14 mouse cellular contexts compared by ENCODE assay signal in the genomic region with DNA sequence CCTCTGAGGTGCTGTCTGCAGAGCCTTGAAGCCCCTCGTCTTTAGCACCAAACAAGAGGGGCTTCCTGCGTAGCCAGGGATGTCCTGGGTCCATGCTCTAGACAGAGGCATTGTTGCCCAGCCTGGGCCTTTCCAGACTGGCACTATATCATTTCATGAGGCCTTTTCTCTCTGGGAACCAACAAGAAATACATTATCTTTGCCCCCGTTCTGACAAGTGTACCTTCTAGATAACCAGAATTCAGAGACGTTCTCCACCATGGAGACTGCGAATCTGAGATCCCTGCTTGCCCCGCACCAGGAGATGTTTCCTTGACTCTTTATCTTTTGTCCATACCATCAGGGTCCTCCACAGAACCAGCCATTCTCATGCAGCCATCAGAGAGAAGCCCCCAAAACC. TPM values are rescaled to one million over a fixed set of nuclear protein-coding genes. Genes with fewer than 3 reads are reported as not detected.
DNase-seq lines count a peak whose midpoint lies in the region; ATAC-seq and TF ChIP-seq lines count a peak whose summit lies in the region.
"Had no signal": no experiment of that assay in that cellular context is flagged by ENCODE, and none has a peak within 500 bp of the region (broad histone marks: within the 10 kb centered on the region; RNA-seq: fewer than 3 reads in every experiment).

No protein-coding gene starts in this region.

- 0 out of 2 replicates have a peak overlapping the region, but pooled peaks have one; percentile 22 for H3K9ac ChIP-seq in forebrain, postnatal 0 days
- H3K9ac ChIP-seq in forebrain, embryonic 16.5 days (replicated peaks; ENCODE audit: low read depth, low read length): no peak overlapping the region
- H3K9ac ChIP-seq in kidney, postnatal 0 days (ENCODE audit: low read depth, low read length): 0 out of 2 replicates have a peak overlapping the region, but pooled peaks have one; percentile 8
- no peak overlapping the region for H3K9ac ChIP-seq in liver, embryonic 12.5 days
- H3K9ac ChIP-seq: intestine, embryonic 15.5 days; limb, embryonic 15.5 days had no signal

- no peak for ATAC-seq in forebrain, postnatal 0 days
- no peak for ATAC-seq in forebrain, embryonic 16.5 days
- no peak for ATAC-seq in kidney, postnatal 0 days (replicated peaks; ENCODE audit: low FRiP score, low read depth)
- peak; percentile 74; the same call in 1 of the 2 replicates for ATAC-seq in liver, embryonic 12.5 days
- ATAC-seq: intestine, embryonic 15.5 days had no signal

- TF ChIP-seq CTCF in forebrain, postnatal 0 days (IDR thresholded peaks at IDR 0.05; ENCODE audit: low read depth): no peak
- no peak for TF ChIP-seq CTCF in kidney, postnatal 0 days (IDR thresholded peaks at IDR 0.05; ENCODE audit: low read depth)
- TF ChIP-seq CTCF in kidney, adult 2 months (conservative IDR thresholded peaks at IDR 0.05; ENCODE audit: insufficient read depth, insufficient read length, low read depth, low read length): no peak
- no peak for TF ChIP-seq CTCF in left cerebral cortex, adult 2 months (IDR thresholded peaks at IDR 0.05)

- intact Hi-C loops in left cerebral cortex, adult 2 months (cut with DNase I): no loop called here

- no peaks in the 10 kb centered on the region for H3K4me1 ChIP-seq in forebrain, postnatal 0 days (ENCODE audit: insufficient read depth)
- H3K4me1 ChIP-seq in forebrain, embryonic 16.5 days (replicated peaks; ENCODE audit: control insufficient read depth, insufficient read depth, low read length): peaks cover 8% of the 10 kb centered on the region; the same call in 1 of the 2 replicates
- peaks cover 10% of the 10 kb centered on the region; the same call in 1 of the 2 replicates for H3K4me1 ChIP-seq in kidney, postnatal 0 days (replicated peaks; ENCODE audit: insufficient read depth, low read length)
- H3K4me1 ChIP-seq in kidney, adult 2 months (ENCODE audit: control insufficient read depth, insufficient read depth, low read length): no peaks in the 10 kb centered on the region
- peaks cover 20% of the 10 kb centered on the region for H3K4me1 ChIP-seq in liver, embryonic 12.5 days

- no peaks in the 10 kb centered on the region for H3K9me3 ChIP-seq in forebrain, postnatal 0 days (ENCODE audit: low read length)
- H3K9me3 ChIP-seq in forebrain, embryonic 16.5 days (ENCODE audit: control insufficient read depth, low read length): no peaks in the 10 kb centered on the region
- H3K9me3 ChIP-seq in kidney, postnatal 0 days (replicated peaks; ENCODE audit: low read length): no peaks in the 10 kb centered on the region
- H3K9me3 ChIP-seq in liver, embryonic 12.5 days (replicated peaks): no peaks in the 10 kb centered on the region
- H3K9me3 ChIP-seq: intestine, embryonic 15.5 days; limb, embryonic 15.5 days had no signal

- no peaks in the 10 kb centered on the region for H3K36me3 ChIP-seq in forebrain, postnatal 0 days (ENCODE audit: insufficient read depth)
- H3K36me3 ChIP-seq in forebrain, embryonic 16.5 days (ENCODE audit: control insufficient read depth, insufficient read depth): no peaks in the 10 kb centered on the region
- H3K36me3 ChIP-seq in kidney, postnatal 0 days (ENCODE audit: insufficient read depth, low read length): no peaks in the 10 kb centered on the region
- H3K36me3 ChIP-seq in kidney, adult 2 months (ENCODE audit: control insufficient read depth, insufficient read depth, low read length): no peaks in the 10 kb centered on the region
- H3K36me3 ChIP-seq in liver, embryonic 12.5 days: no peaks in the 10 kb centered on the region
- H3K36me3 ChIP-seq: intestine, embryonic 15.5 days; limb, embryonic 15.5 days had no signal

- H3K27me3 ChIP-seq in forebrain, postnatal 0 days (ENCODE audit: insufficient read depth, low read length): no peaks in the 10 kb centered on the region
- H3K27me3 ChIP-seq in forebrain, embryonic 16.5 days (replicated peaks; ENCODE audit: control insufficient read depth, insufficient read depth, low read length): no peaks in the 10 kb centered on the region
- no peaks in the 10 kb centered on the region for H3K27me3 ChIP-seq in kidney, postnatal 0 days (ENCODE audit: insufficient read depth, low read length)
- H3K27me3 ChIP-seq in kidney, adult 2 months (replicated peaks; ENCODE audit: control insufficient read depth, insufficient read depth, low read length): no peaks in the 10 kb centered on the region
- H3K27me3 ChIP-seq in liver, embryonic 12.5 days (replicated peaks): no peaks in the 10 kb centered on the region
- H3K27me3 ChIP-seq: intestine, embryonic 15.5 days; limb, embryonic 15.5 days had no signal

- no peak for TF ChIP-seq POLR2A in kidney, adult 2 months (IDR thresholded peaks at IDR 0.05; ENCODE audit: low read depth, low read length)

- H3K27ac ChIP-seq in forebrain, postnatal 0 days (ENCODE audit: low read depth, low read length): no peak overlapping the region
- H3K27ac ChIP-seq in forebrain, embryonic 16.5 days (ENCODE audit: low read length): no peak overlapping the region
- H3K27ac ChIP-seq in kidney, postnatal 0 days: no peak overlapping the region
- no peak overlapping the region for H3K27ac ChIP-seq in kidney, adult 2 months (ENCODE audit: insufficient read depth, low read depth, low read length)
- no peak overlapping the region for H3K27ac ChIP-seq in liver, embryonic 12.5 days
- no peak overlapping the region for H3K27ac ChIP-seq in left cerebral cortex, adult 2 months
- H3K27ac ChIP-seq: intestine, embryonic 15.5 days; limb, embryonic 15.5 days had no signal

- no peak overlapping the region for H3K4me3 ChIP-seq in forebrain, postnatal 0 days (ENCODE audit: low read depth, low read length)
- no peak overlapping the region for H3K4me3 ChIP-seq in forebrain, embryonic 16.5 days (replicated peaks; ENCODE audit: low read length)
- no peak overlapping the region for H3K4me3 ChIP-seq in kidney, postnatal 0 days (replicated peaks; ENCODE audit: low read depth, low read length)
- H3K4me3 ChIP-seq in kidney, adult 2 months (ENCODE audit: insufficient read depth, low read depth, low read length): no peak overlapping the region
- H3K4me3 ChIP-seq in liver, embryonic 12.5 days: no peak overlapping the region
- H3K4me3 ChIP-seq in left cerebral cortex, adult 2 months: no peak overlapping the region
- H3K4me3 ChIP-seq: intestine, embryonic 15.5 days had no signal

- H3K4me2 ChIP-seq in forebrain, postnatal 0 days (ENCODE audit: low read depth): no peak overlapping the region
- no peak overlapping the region; the same call in 1 of the 2 replicates for H3K4me2 ChIP-seq in forebrain, embryonic 16.5 days (ENCODE audit: low read length)
- H3K4me2 ChIP-seq in kidney, postnatal 0 days (ENCODE audit: low read length): no peak overlapping the region
- peak overlapping the region; percentile 32 for H3K4me2 ChIP-seq in liver, embryonic 12.5 days

- 90% methylated on average over 6 of the region's 6 CpGs for WGBS in forebrain, postnatal 0 days
- 90% methylated on average over 6 of the region's 6 CpGs for WGBS in forebrain, embryonic 16.5 days
- WGBS in kidney, postnatal 0 days: 92% methylated on average over 6 of the region's 6 CpGs
- WGBS in kidney, adult 2 months: 95% methylated on average over 6 of the region's 6 CpGs
- 44% methylated on average over 6 of the region's 6 CpGs for WGBS in liver, embryonic 12.5 days (ENCODE audit: insufficient replicate concordance)

- no peak for DNase-seq in forebrain, postnatal 0 days
- no peak for DNase-seq in kidney, postnatal 0 days (ENCODE audit: low spot score)
- DNase-seq in kidney, adult 2 months: no peak
- DNase-seq in c-Kit-positive CD71-positive TER-119-positive erythroid progenitor cells, embryonic 14.5 days (ENCODE audit: low spot score): peak; percentile 16
- DNase-seq in layer of hippocampus, adult 8-10 months (ENCODE audit: low spot score in 2 of 2): no peak
- no peak for DNase-seq in left cerebral cortex, adult 2 months (ENCODE audit: extremely low spot score in 1 of 2, low spot score in 2 of 2)
- DNase-seq: cerebellum, adult 9-10 months; gastrocnemius, postnatal 14 days had no signal

RNA-seq across cellular contexts. Expression of a gene that starts 32.7 kb away (rescaled TPM):
- not detected in 2 replicates for total RNA-seq in forebrain, postnatal 0 days (2014; rRNA removed)
- polyA plus RNA-seq in forebrain, postnatal 0 days (2015; fragmentation: Nextera tagmentation; extraction: Ambion mirVana): 0.06 TPM in 1 of 2 replicates, not detected in the other
- polyA plus RNA-seq in forebrain, embryonic 16.5 days (2015; fragmentation: Nextera tagmentation; extraction: Ambion mirVana): 0.20 TPM in 1 of 2 replicates, not detected in the other
- polyA plus RNA-seq in kidney, postnatal 0 days (2015; fragmentation: Nextera tagmentation; extraction: Ambion mirVana): 50.5 and 57.9 TPM in 2 replicates
- polyA plus RNA-seq in kidney, adult 2 months (2012; rRNA removed): 303 and 362 TPM in 2 replicates
- 40.8 and 42.9 TPM in 2 replicates for polyA plus RNA-seq in liver, embryonic 12.5 days (2016; fragmentation: Nextera tagmentation; extraction: Ambion mirVana)
- total RNA-seq in layer of hippocampus, adult 8-10 months (2022): not detected
- not detected for total RNA-seq in left cerebral cortex, adult 2 months (2021)
- total RNA-seq: gastrocnemius, postnatal 14 days; heart, postnatal 25 days; neutrophil, adult 5-6 weeks had no signal

Comparison
In these comparisons a context has a peak if more than half of its experiments do, and no peak if none do; other contexts are left out.
1. H3K9ac ChIP-seq: peak in forebrain, postnatal 0 days (single experiment) and kidney, postnatal 0 days (single experiment); none in forebrain, embryonic 16.5 days (single experiment) and liver, embryonic 12.5 days (single experiment).
2. RNA of a gene that starts 32.7 kb away (polyA plus RNA-seq): 303 to 362 TPM in kidney, adult 2 months, 50.5 to 57.9 TPM in kidney, postnatal 0 days and 40.8 to 42.9 TPM in liver, embryonic 12.5 days; 0.20 TPM in forebrain, embryonic 16.5 days and 0.06 TPM in forebrain, postnatal 0 days; every median in the first group is over 10 times any median in the second.